Mouse (Mus musculus): Measurements from ENCODE around the gene Nr1h4. TPM values are rescaled to one million over a fixed set of nuclear protein-coding genes. Genes with fewer than 3 reads are reported as not detected.
A peak's percentile ranks its signal among the peaks of the same experiment; 100 is the strongest.

Nr1h4 gene
- polyA plus RNA-seq, 1 experiment from 2014 or later: 0.66 TPM

DNA sequence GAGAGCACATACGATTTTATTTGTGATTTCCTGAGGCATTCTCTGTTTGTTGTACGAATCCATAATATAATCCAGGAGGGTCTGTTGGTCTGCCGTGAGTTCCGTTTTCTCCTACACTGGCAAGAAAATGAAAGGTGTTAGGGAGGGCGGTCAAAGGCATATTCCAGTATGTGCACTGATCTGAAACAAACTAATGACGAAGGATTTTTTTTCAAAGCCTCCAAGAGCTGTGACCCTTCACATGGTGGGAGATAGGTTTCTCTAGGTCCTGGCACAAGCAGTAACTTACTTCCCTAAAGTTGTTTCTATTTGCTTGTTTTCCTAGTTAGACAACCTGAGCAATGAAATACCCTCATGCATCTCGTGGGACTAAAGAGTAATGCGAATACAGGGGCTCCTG is 54.6 kb downstream of the Nr1h4 start:
- Histone ChIP-seq H3K9ac (ENCODE audit: low read depth, low read length) (no peak overlapping the region), H3K4me1 (ENCODE audit: control insufficient read depth, insufficient read depth, low read length) (no peaks in the 10 kb centered on the region), H3K9me3 (ENCODE audit: control insufficient read depth, low read length) (no peaks in the 10 kb centered on the region), H3K4me2 (replicated peaks; ENCODE audit: low read depth, low read length) (no peak overlapping the region), H3K4me3 (ENCODE audit: low read length) (no peak overlapping the region), H3K27me3 (ENCODE audit: control insufficient read depth, insufficient read depth, low read length) (no peaks in the 10 kb centered on the region), H3K36me3 (ENCODE audit: control insufficient read depth, insufficient read depth, low read length) (no peaks in the 10 kb centered on the region), H3K27ac (ENCODE audit: low read depth, low read length) (no peak overlapping the region)
- WGBS: 70% methylated on average over 8 of the region's 8 CpGs
- ATAC-seq (ENCODE audit: low FRiP score, low TSS enrichment): no peak

DNA sequence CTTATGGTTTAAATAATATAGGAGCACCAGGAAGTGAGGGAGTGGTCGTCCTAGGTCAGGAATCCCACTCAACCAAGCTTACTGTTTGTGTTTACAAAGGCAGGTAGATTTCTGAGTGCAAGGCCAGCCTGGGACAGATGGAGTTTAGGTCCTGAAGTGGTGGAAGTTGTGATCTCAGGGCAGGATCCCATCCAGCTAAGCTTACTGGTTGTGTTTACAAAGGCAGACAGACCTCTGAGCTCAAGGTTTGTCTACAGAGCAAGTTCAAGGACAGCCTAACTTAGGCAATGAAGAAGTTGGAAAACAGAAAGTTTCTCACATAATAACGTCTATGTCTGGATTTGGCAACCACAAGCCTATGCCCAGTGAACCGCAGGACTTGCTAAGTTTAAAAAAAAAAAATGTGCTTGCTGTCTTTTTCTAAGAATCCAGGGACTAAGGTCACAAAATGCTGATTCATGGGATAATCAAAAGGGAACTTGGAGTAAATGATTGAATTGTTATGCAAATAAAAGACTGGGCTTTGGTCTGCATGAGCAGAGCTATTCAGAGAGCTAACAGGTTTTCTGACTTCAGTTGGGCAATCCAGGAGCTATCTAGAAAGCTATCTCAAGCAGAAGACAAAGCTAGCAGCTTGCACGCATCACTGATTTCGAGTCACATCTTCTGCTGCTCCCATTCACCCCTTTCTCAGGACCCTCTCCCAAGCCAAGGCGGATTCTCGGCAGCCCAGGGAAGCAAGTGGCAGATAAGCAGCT is 62.6 kb downstream of the Nr1h4 start:
- no peak for ATAC-seq (ENCODE audit: low FRiP score, low TSS enrichment)
- H3K9me3 ChIP-seq (ENCODE audit: control insufficient read depth, low read length): 0 out of 2 replicates have a peak, but pooled peaks cover 4% of the 10 kb centered on the region
- H3K27ac ChIP-seq (ENCODE audit: low read depth, low read length): no peak overlapping the region
- no peak overlapping the region for H3K4me3 ChIP-seq (ENCODE audit: low read length)
- no peak overlapping the region for H3K4me2 ChIP-seq (replicated peaks; ENCODE audit: low read depth, low read length)
- WGBS: 76% methylated on average over 7 of the region's 7 CpGs
- H3K36me3 ChIP-seq (ENCODE audit: control insufficient read depth, insufficient read depth, low read length): no peaks in the 10 kb centered on the region
- H3K4me1 ChIP-seq (ENCODE audit: control insufficient read depth, insufficient read depth, low read length): no peaks in the 10 kb centered on the region
- no peaks in the 10 kb centered on the region for H3K27me3 ChIP-seq (ENCODE audit: control insufficient read depth, insufficient read depth, low read length)
- no peak overlapping the region for H3K9ac ChIP-seq (ENCODE audit: low read depth, low read length)

DNA sequence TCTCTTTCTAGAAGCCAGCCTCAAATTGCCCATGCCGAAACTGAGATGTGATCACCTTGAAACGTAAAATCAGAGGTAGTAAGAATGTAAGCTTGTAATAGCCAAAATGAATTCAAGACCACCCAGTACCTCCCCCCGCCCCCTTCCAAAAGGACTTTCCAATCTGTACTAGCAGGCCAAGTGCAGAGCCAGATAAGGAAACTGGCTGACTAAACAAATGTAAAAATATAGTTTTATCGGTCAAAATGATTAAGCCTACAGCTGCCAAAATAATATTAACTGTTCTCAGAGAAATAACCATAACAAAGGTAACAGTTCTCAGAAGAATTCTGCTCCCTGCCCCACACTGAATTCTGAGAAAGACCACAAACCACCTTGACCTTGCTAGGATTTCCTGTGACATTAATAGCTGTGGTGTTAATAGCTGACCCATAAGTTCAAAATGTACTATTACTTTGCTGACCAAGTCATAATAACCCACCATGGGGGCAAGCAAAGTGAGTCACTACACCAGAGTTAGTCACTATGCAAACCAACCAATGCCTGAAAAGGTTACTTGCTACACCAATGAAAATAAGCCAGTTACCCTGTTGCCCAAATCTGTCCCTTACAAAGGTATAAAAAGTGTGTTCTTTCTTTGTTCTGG is 68.5 kb downstream of the Nr1h4 start:
- no peaks in the 10 kb centered on the region for H3K36me3 ChIP-seq (ENCODE audit: control insufficient read depth, insufficient read depth, low read length)
- WGBS: 91% methylated on average over 4 of the region's 4 CpGs
- H3K27ac ChIP-seq (ENCODE audit: low read depth, low read length): no peak overlapping the region
- H3K4me3 ChIP-seq (ENCODE audit: low read length): no peak overlapping the region
- ATAC-seq (ENCODE audit: low FRiP score, low TSS enrichment): no peak
- H3K4me2 ChIP-seq (replicated peaks; ENCODE audit: low read depth, low read length): no peak overlapping the region
- H3K9ac ChIP-seq (ENCODE audit: low read depth, low read length): no peak overlapping the region
- H3K4me1 ChIP-seq (ENCODE audit: control insufficient read depth, insufficient read depth, low read length): no peaks in the 10 kb centered on the region
- 0 out of 2 replicates have a peak, but pooled peaks cover 2% of the 10 kb centered on the region for H3K9me3 ChIP-seq (ENCODE audit: control insufficient read depth, low read length)
- H3K27me3 ChIP-seq (ENCODE audit: control insufficient read depth, insufficient read depth, low read length): no peaks in the 10 kb centered on the region

DNA sequence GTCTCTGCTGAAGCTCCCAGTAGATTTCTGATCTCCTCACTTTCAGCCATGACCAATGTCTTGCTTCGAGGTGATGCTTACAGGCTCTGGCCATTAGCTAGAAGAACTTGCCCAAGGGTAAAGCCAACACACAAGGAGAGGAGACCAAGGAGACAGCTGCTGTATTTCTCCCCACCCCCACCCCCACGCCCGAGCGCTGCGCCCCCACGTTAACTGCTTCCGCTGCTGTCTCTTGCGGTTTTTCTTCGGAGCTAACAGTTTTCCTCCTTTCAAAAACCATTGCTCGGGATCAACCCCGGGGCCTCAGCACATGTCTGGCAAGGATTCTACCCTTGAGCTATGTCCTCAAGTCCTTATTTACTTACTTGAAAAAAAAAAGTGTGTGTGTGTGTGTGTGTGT is 70.5 kb downstream of the Nr1h4 start:
- H3K27me3 ChIP-seq (ENCODE audit: control insufficient read depth, insufficient read depth, low read length): no peaks in the 10 kb centered on the region
- no peaks in the 10 kb centered on the region for H3K9me3 ChIP-seq (ENCODE audit: control insufficient read depth, low read length)
- no peak overlapping the region for H3K4me2 ChIP-seq (replicated peaks; ENCODE audit: low read depth, low read length)
- no peak overlapping the region for H3K27ac ChIP-seq (ENCODE audit: low read depth, low read length)
- H3K4me1 ChIP-seq (ENCODE audit: control insufficient read depth, insufficient read depth, low read length): no peaks in the 10 kb centered on the region
- H3K4me3 ChIP-seq (ENCODE audit: low read length): no peak overlapping the region
- 81% methylated on average over 11 of the region's 11 CpGs for WGBS
- H3K36me3 ChIP-seq (ENCODE audit: control insufficient read depth, insufficient read depth, low read length): no peaks in the 10 kb centered on the region
- no peak overlapping the region for H3K9ac ChIP-seq (ENCODE audit: low read depth, low read length)
- no peak for ATAC-seq (ENCODE audit: low FRiP score, low TSS enrichment)

DNA sequence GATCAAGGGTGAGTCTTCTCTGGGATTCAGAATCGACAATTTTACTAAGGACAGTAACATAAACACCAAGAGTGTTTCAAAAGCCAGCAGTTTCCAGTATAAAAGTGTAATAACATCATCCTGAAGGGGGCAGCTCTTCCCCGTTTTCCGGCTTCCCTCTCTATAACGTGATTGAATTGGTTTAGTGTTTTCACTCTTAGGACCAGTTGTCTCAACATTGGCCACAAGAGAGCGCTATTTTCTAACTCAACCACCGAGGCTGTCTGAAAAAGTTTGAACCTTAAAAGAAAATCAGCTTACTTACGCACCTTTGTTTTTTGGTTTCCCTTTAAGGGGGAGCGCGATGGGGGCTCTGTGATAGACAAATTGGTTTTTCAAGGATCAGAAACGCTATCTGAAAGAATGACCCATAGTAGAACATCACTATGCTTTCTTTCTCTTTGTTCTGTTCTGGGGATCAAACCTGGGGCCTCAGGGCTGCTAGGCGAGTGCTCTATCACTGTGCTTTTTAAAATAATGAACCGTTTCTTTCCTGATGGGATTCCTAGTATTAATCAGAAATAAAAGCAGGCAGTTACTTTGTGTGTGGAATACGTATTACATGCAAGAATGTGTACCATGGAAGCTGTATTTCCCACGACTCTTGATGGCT is 71.4 kb downstream of the Nr1h4 start:
- no peaks in the 10 kb centered on the region for H3K36me3 ChIP-seq (ENCODE audit: control insufficient read depth, insufficient read depth, low read length)
- H3K9me3 ChIP-seq (ENCODE audit: control insufficient read depth, low read length): no peaks in the 10 kb centered on the region
- no peak overlapping the region for H3K27ac ChIP-seq (ENCODE audit: low read depth, low read length)
- WGBS: 23% methylated on average over 14 of the region's 14 CpGs
- H3K9ac ChIP-seq (ENCODE audit: low read depth, low read length): no peak overlapping the region
- no peaks in the 10 kb centered on the region for H3K4me1 ChIP-seq (ENCODE audit: control insufficient read depth, insufficient read depth, low read length)
- H3K27me3 ChIP-seq (ENCODE audit: control insufficient read depth, insufficient read depth, low read length): no peaks in the 10 kb centered on the region
- no peak overlapping the region for H3K4me2 ChIP-seq (replicated peaks; ENCODE audit: low read depth, low read length)
- peak; percentile 87 for ATAC-seq (ENCODE audit: low FRiP score, low TSS enrichment)
- H3K4me3 ChIP-seq (ENCODE audit: low read length): no peak overlapping the region

DNA sequence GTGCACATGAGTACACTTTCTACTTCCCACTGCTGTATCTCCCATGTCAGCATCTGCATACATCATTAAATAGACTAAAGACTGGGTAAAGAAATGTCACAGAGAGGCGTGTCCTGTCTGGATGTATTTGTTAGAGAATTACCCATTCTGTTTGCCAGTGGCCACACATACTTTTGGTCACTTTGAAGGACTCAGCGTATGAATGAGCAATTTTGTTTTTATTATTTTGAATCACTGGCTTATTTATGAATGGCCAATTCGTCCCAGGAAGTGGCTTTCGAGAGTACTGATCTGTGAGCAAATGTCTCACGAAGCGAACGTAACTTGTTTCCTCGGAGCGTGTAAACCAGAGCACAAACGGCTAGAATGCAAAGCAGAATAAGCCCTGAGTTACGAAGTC is 72.4 kb downstream of the Nr1h4 start:
- Histone ChIP-seq H3K4me3 (ENCODE audit: low read length) (no peak overlapping the region), H3K4me1 (ENCODE audit: control insufficient read depth, insufficient read depth, low read length) (no peaks in the 10 kb centered on the region), H3K27ac (ENCODE audit: low read depth, low read length) (no peak overlapping the region), H3K36me3 (ENCODE audit: control insufficient read depth, insufficient read depth, low read length) (no peaks in the 10 kb centered on the region), H3K27me3 (ENCODE audit: control insufficient read depth, insufficient read depth, low read length) (no peaks in the 10 kb centered on the region), H3K4me2 (replicated peaks; ENCODE audit: low read depth, low read length) (no peak overlapping the region), H3K9me3 (ENCODE audit: control insufficient read depth, low read length) (no peaks in the 10 kb centered on the region), H3K9ac (ENCODE audit: low read depth, low read length) (no peak overlapping the region)
- 93% methylated on average over 11 of the region's 11 CpGs for whole genome bisulfite sequencing
- no peak for ATAC-seq (ENCODE audit: low FRiP score, low TSS enrichment)

DNA sequence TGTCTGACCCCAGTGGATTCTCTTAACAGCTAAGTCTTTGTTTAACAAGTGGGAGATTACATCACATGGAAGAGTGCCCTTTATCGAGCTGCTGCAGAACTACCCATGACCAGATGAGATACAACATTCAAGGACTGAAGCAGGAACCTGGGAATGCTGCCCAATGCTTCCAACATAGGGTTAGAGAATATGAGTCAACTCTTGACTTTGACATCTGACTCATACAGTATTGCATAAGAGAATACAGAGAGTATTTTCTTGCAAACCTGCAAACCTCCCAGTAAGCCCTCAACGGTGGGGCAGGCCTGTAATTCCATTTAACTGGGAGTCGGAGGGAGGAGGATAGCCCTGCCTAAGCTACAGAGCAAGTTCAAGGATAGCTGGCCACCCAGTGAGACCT is 74.6 kb downstream of the Nr1h4 start:
- Histone ChIP-seq H3K4me2 (replicated peaks; ENCODE audit: low read depth, low read length) (no peak overlapping the region), H3K27me3 (ENCODE audit: control insufficient read depth, insufficient read depth, low read length) (no peaks in the 10 kb centered on the region), H3K27ac (ENCODE audit: low read depth, low read length) (no peak overlapping the region), H3K9ac (ENCODE audit: low read depth, low read length) (no peak overlapping the region), H3K4me3 (ENCODE audit: low read length) (no peak overlapping the region), H3K4me1 (ENCODE audit: control insufficient read depth, insufficient read depth, low read length) (no peaks in the 10 kb centered on the region), H3K36me3 (ENCODE audit: control insufficient read depth, insufficient read depth, low read length) (no peaks in the 10 kb centered on the region), H3K9me3 (ENCODE audit: control insufficient read depth, low read length) (no peaks in the 10 kb centered on the region)
- ATAC-seq (ENCODE audit: low FRiP score, low TSS enrichment): no peak
- WGBS: 88% methylated on average over 3 of the region's 3 CpGs

DNA sequence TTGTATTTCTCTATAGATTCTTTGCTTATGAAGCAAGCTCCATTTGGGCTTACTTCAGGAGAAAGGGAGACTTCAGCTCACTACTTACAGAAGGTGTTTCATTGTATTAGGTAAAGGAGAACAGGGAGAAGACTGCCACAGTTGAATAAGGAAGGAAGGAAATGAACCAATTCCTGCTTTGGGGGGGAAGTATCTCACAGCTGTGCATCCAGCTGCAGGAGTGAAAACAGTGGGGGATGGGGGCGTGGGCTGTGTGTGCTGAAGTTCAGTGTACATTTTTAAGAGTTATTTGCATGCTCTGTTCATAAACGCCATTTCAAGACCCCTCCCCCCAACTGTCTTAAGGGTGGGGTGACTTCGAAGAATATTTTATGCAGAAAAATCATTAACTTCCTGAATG is 79.6 kb downstream of the Nr1h4 start:
- no peak for ATAC-seq (ENCODE audit: low FRiP score, low TSS enrichment)
- WGBS: 87% methylated on average over 3 of the region's 3 CpGs

DNA sequence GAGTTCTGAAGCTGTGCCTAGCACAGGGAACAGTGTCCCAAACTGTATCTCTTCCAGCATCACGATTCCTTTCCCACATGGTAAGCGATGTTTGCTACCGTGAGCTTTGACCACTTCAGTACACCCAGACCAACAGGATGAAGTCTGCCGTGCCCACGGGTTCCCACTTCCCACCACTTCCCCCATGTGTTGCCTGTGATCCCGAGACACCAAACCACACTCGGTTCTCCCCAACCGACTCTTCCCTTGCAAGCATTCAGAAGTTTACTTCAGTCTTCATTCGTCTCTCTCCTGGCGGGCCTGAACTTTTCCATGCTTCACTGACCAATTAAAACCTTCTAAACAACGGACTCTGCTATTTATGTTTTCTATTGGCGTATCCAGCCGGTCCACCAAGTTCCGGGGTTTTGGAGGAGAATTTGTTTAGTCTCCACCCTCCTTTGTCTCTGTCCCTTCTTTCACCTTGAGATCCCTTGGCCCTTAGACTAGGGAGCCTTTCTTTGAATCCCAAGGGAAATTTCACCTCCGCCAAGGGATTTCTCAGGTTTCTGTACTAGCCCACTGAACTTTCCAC is 80.2 kb downstream of the Nr1h4 start:
- no peaks in the 10 kb centered on the region for H3K27me3 ChIP-seq (ENCODE audit: control insufficient read depth, insufficient read depth, low read length)
- no peaks in the 10 kb centered on the region for H3K36me3 ChIP-seq (ENCODE audit: control insufficient read depth, insufficient read depth, low read length)
- no peak overlapping the region for H3K4me3 ChIP-seq (ENCODE audit: low read length)
- 87% methylated on average over 15 of the region's 15 CpGs for WGBS
- H3K4me1 ChIP-seq (ENCODE audit: control insufficient read depth, insufficient read depth, low read length): no peaks in the 10 kb centered on the region
- no peak for ATAC-seq (ENCODE audit: low FRiP score, low TSS enrichment)
- H3K9ac ChIP-seq (ENCODE audit: low read depth, low read length): no peak overlapping the region
- no peaks in the 10 kb centered on the region for H3K9me3 ChIP-seq (ENCODE audit: control insufficient read depth, low read length)
- no peak overlapping the region for H3K27ac ChIP-seq (ENCODE audit: low read depth, low read length)
- H3K4me2 ChIP-seq (replicated peaks; ENCODE audit: low read depth, low read length): no peak overlapping the region

More for the DNA sequence above, 79.6 kb downstream of the Nr1h4 start:
- H3K4me3 ChIP-seq (ENCODE audit: low read length): no peak overlapping the region
- H3K4me1 ChIP-seq (ENCODE audit: control insufficient read depth, insufficient read depth, low read length): no peaks in the 10 kb centered on the region
- no peaks in the 10 kb centered on the region for H3K9me3 ChIP-seq (ENCODE audit: control insufficient read depth, low read length)
- no peak overlapping the region for H3K9ac ChIP-seq (ENCODE audit: low read depth, low read length)
- H3K4me2 ChIP-seq (replicated peaks; ENCODE audit: low read depth, low read length): no peak overlapping the region
- H3K27me3 ChIP-seq (ENCODE audit: control insufficient read depth, insufficient read depth, low read length): no peaks in the 10 kb centered on the region
- H3K27ac ChIP-seq (ENCODE audit: low read depth, low read length): no peak overlapping the region
- H3K36me3 ChIP-seq (ENCODE audit: control insufficient read depth, insufficient read depth, low read length): no peaks in the 10 kb centered on the region

All from kidney, embryonic 14.5 days (tissue).